Mouse (Mus musculus): ENCODE results near the gene Prelp. TPM values are rescaled to one million over a fixed set of nuclear protein-coding genes. Genes with fewer than 3 reads are reported as not detected.

Gene Prelp
- total RNA-seq, 2 experiments from 2014 or later: 13.8 to 18.0 TPM

GRCm38 (mm10) chr1:133908659-133909575 lies 12.3 kb downstream of the Prelp start:
- DNase-seq (ENCODE audit: low spot score in 2 of 2): no peak
- no peak for TF ChIP-seq CTCF (conservative IDR thresholded peaks at IDR 0.05)
- Histone ChIP-seq H3K4me3 (peak overlapping the region; percentile 50), H3K27ac (peak overlapping the region; percentile 78)

DNA sequence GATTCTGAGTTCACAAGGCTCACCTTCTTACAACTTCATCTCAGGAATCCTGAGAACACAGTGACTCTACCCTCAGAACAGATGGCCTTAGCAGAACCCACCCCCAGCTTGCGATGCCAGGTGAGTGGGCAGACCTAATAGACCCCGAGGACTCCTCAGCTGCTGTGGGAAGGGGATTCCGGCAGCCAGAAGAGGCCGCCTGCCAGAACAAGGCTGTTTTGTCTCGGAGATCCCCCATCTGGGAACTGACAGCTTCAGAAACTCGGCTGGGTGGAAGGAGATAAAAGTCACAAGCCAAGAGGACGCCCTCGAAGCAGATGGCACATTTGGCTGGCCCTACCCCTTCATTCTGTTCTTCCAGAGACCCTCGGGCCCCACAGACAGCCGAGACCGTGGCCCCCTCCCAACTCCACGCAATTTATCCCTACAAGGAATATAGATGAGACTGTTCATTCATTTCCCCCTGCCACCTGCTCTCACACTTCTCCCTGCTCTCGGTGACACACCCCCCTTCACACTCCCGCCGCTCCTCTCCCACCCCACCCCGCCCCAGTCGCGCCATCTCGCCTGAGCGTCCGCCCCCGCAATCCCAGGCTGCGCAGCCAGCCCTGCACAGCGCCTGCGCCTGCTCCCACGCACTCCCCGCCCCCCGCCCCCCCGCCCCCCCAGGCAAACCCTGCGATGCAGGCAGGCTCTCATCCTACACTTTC lies 13.1 kb downstream of the Prelp start, which contains the start of gene Optc:
Gene Optc, minus strand, starts transcription at position 51 of the 710 bp plus-strand sequence.
- peak; percentile 68 to 72 for DNase-seq (ENCODE audit: low spot score in 2 of 2)
- peak within 1 kb of the TSS; percentile 78 for H3K27ac ChIP-seq
- TF ChIP-seq CTCF (conservative IDR thresholded peaks at IDR 0.05): no peak
- H3K4me3 ChIP-seq: peak within 1 kb of the TSS; percentile 50

DNA sequence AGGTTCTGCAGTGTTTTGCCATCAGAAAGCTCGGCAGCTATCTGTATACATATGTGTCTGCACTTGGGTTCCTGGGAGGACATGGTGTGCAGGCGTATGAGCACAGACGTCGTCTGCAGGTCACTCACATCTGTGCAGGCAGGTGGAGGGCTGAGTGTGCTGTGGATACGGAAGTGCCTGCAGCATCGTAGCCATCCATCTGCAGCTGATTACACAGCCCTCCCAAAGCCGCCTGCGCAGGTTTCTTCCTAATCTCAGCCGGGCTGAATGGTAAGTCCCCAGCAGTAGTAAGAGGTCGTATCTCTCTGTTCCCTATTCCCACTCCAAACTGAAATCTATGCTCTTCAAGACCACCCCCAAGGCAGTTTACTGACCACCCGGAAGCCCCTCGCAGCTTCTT lies 14.8 kb downstream of the Prelp start:
- DNase-seq (ENCODE audit: low spot score in 2 of 2): no peak
- H3K27ac ChIP-seq: no peak overlapping the region

GRCm38 (mm10) chr1:133900825-133901224 lies 20.4 kb downstream of the Prelp start:
- no peak overlapping the region for H3K4me3 ChIP-seq
- no peak for TF ChIP-seq CTCF (conservative IDR thresholded peaks at IDR 0.05)
- H3K27ac ChIP-seq: no peak overlapping the region
- DNase-seq (ENCODE audit: low spot score in 2 of 2): no peak

More for the DNA sequence above, 14.8 kb downstream of the Prelp start:
- no peak for TF ChIP-seq CTCF (conservative IDR thresholded peaks at IDR 0.05)
- no peak overlapping the region for H3K4me3 ChIP-seq

DNA sequence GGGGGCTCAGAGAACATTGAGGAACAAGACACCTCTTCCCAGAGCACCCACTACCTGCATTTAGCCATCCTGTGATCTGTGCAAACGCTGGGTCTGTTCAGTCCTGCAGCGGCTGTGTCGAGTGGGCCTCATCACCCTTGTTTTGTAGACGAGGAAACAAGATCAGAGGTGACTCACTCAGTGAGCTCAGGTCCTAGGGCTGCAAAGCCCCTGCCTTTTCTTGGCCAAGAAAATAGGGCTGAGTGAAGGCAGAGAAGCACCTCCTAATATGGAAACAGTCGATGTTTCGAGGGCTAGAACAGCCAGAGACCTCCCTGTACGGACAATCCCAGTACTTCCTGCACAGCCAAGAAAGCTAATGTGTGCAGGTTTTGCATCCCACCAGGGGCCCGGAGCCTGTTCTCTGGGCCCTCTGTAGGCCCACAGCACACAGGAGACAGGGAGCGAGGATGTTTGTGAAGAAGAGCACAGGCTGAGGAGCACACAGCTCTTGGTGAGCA lies 22.1 kb downstream of the Prelp start:
- no peak overlapping the region for H3K27ac ChIP-seq
- no peak for DNase-seq (ENCODE audit: low spot score in 2 of 2)
- H3K4me3 ChIP-seq: no peak overlapping the region
- TF ChIP-seq CTCF (conservative IDR thresholded peaks at IDR 0.05): no peak

DNA sequence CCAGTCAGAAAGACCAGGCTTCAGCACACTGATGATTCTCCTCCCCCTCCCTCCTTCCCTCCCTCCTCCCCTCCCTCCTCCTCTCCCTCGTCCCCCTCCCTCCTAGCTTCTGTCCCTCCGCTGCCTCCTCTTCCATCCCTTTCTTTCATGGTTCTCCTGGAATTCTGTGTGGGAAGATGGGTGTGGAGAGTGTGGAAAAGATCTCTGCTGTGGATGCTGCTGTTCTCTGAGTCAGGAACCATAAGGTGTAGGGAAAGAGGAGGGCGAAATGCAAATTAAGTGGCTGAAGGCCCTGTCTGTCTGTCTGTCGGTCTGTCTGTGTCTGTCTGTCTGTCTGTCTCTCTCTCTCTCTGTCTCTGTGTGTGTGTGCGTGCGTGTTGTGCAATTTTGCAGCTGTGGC lies 23.9 kb downstream of the Prelp start:
- no peak overlapping the region for H3K27ac ChIP-seq
- no peak for DNase-seq (ENCODE audit: low spot score in 2 of 2)
- H3K4me3 ChIP-seq: no peak overlapping the region
- TF ChIP-seq CTCF (conservative IDR thresholded peaks at IDR 0.05): no peak

DNA sequence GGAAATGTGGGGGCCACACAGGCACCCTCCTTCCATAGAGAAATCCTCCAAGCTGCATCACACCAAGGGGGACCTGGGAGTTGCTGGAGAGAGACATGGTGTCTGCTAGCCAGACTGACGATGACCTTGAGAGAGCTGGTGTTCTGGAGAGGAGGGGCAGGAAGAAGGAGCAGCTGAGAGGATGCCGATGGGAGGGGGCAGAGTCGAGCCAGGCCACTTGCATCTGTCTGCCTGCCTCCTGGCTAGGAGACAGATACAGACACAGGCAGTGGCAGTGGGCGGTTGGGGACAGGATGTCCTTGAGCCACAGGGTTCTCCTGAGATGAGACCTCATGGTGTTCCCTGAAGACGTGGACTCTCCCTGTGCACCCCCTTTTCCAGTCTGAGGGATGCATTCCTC lies 29.7 kb downstream of the Prelp start:
- no peak for DNase-seq (ENCODE audit: low spot score in 2 of 2)
- TF ChIP-seq CTCF (conservative IDR thresholded peaks at IDR 0.05): no peak

GRCm38 (mm10) chr1:133889949-133890598 lies 31.1 kb downstream of the Prelp start:
- no peak for DNase-seq (ENCODE audit: low spot score in 2 of 2)
- TF ChIP-seq CTCF (conservative IDR thresholded peaks at IDR 0.05): no peak
- H3K4me3 ChIP-seq: peak overlapping the region; percentile 26; the same call in 1 of the 2 replicates

More for the DNA sequence above, 29.7 kb downstream of the Prelp start:
- no peak overlapping the region for H3K27ac ChIP-seq
- H3K4me3 ChIP-seq: no peak overlapping the region

DNA sequence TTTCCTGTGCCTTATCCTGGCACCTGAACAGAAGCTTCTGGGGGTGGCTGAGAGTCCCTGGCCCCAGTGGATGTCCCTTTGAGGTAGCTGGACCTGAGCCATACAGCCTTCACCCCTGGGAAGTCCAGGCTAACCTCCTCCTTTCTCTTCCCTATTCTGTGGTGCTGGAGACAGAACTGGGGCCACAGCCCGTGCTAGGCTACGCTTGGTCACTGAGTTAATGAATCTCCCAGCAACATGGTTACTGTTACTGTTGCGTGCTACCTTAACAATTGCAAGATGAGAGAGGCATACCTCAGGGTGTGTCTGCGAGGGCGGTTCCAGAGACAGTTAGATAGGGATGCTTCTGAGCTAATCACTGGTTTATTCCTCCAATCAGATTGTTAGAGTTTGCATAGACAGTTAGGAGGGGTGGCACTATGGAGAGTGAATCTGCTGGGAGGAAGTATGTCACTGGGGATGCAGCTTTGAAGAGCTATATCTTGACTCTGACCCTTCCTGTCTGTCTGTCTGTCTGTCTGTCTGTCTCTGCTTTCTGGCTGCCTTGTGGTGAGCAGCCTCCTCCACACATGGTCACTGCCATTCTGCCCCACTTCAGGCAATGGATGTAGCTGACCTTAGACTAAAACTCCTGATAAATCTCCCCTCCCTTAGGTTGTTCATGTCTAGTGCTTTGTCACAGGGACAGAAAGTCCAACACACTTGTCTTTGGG lies 33.5 kb downstream of the Prelp start:
- no peak for DNase-seq (ENCODE audit: low spot score in 2 of 2)
- H3K27ac ChIP-seq: peak overlapping the region; percentile 77; the same call in 1 of the 2 replicates
- H3K4me3 ChIP-seq: no peak overlapping the region; the same call in 1 of the 2 replicates
- TF ChIP-seq CTCF (conservative IDR thresholded peaks at IDR 0.05): no peak

More at GRCm38 (mm10) chr1:133889949-133890598, 31.1 kb downstream of the Prelp start:
- no peak overlapping the region for H3K27ac ChIP-seq

DNA sequence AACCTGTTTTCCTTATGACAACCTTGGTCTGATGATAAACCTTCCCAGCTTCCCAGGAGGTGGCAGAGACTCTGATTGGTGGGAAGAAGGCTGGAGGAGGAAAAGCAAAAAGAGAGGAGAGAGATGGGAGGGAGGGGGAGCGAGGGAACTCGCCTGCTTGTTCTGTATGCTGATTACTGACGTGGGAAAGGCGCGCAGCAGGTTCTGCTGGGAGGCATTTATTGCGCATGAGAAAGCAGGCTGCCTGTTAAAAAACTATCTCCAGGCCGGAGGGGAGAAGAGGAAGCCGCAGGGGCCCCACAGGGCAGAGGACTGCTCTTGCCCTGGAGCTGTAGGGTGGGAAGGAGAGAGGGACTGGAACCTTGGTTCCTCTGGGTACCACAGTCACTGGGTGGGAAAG lies 34.2 kb downstream of the Prelp start:
- Histone ChIP-seq H3K27ac (peak overlapping the region; percentile 77), H3K4me3 (peak overlapping the region; percentile 38)
- TF ChIP-seq CTCF (conservative IDR thresholded peaks at IDR 0.05): no peak
- peak; percentile 65 to 82 for DNase-seq (ENCODE audit: low spot score in 2 of 2)

- peak overlapping the region; percentile 38 for H3K4me3 ChIP-seq
- peak overlapping the region; percentile 77 for H3K27ac ChIP-seq
- no peak for TF ChIP-seq CTCF (conservative IDR thresholded peaks at IDR 0.05)
- DNase-seq (ENCODE audit: low spot score in 2 of 2): no peak
These were observed 34.8 kb downstream of the Prelp start for GRCm38 (mm10) chr1:133886431-133886830.

GRCm38 (mm10) chr1:133885811-133886210 lies 35.4 kb downstream of the Prelp start:
- Histone ChIP-seq H3K27ac (no peak overlapping the region), H3K4me3 (no peak overlapping the region)

More at GRCm38 (mm10) chr1:133885811-133886210, 35.4 kb downstream of the Prelp start:
- no peak for DNase-seq (ENCODE audit: low spot score in 2 of 2)
- TF ChIP-seq CTCF (conservative IDR thresholded peaks at IDR 0.05): no peak
